Mouse (Mus musculus) liver, embryonic 15.5 days (tissue): ENCODE results near the gene Tmem165. TPM values are rescaled to one million over a fixed set of nuclear protein-coding genes. Genes with fewer than 3 reads are reported as not detected.

Experiments used
- ATAC-seq: fragments of 200-750 bp; cut with Nextera tagmentation; 2 replicates; pipeline ENCODE4 v1.8.0; 2017; ENCODE audit warnings: moderate number of reproducible peaks, mild to moderate bottlenecking, moderate library complexity; ENCODE audit not compliant: insufficient read depth
- H3K27ac ChIP-seq: fragments of 300-500 bp; sonication (generic); replicated peaks from 2 replicates; pipeline ENCODE4 v1.5.1; 2015; ENCODE audit warnings: mild to moderate bottlenecking, inconsistent platforms
- H3K27me3 ChIP-seq: fragments of 300-500 bp; sonication (generic); 2 replicates; pipeline ENCODE4 v1.6.1; 2015; ENCODE audit warnings: mild to moderate bottlenecking, inconsistent platforms
- H3K36me3 ChIP-seq: fragments of 300-500 bp; sonication (generic); replicated peaks from 2 replicates; pipeline ENCODE4 v1.6.1; 2015; ENCODE audit warnings: moderate library complexity, mild to moderate bottlenecking, inconsistent platforms
- H3K4me1 ChIP-seq: fragments of 300-500 bp; sonication (generic); replicated peaks from 2 replicates; pipeline ENCODE4 v1.6.1; 2015; ENCODE audit warnings: inconsistent platforms
- H3K4me2 ChIP-seq: fragments of 300-500 bp; sonication (generic); 2 replicates; pipeline ENCODE4 v1.6.1; 2015; ENCODE audit warnings: moderate library complexity, mild to moderate bottlenecking, inconsistent platforms
- H3K4me3 ChIP-seq: fragments of 300-500 bp; sonication (generic); replicated peaks from 2 replicates; pipeline ENCODE4 v1.5.1; 2015; ENCODE audit warnings: mild to moderate bottlenecking, inconsistent platforms
- H3K9ac ChIP-seq: fragments of 300-500 bp; sonication (generic); 2 replicates; pipeline ENCODE4 v1.6.1; 2015; ENCODE audit warnings: moderate library complexity, mild to moderate bottlenecking, inconsistent platforms
- H3K9me3 ChIP-seq: fragments of 300-500 bp; sonication (generic); replicated peaks from 2 replicates; pipeline ENCODE4 v1.6.1; 2016; ENCODE audit warnings: inconsistent platforms
- WGBS: fragments of 180-500 bp; shearing (Covaris S2); methylation state at CpG from one replicate; pipeline ENCODE4 v1.1.7; 2015; ENCODE audit warnings: mixed read lengths; ENCODE audit not compliant: insufficient replicate concordance; 5-methylcytosine and 5-hydroxymethylcytosine counted together
- polyA plus RNA-seq: library from polyadenylated mRNA; unstranded; fragments of >200 nt; fragmentation: Nextera tagmentation; extraction: Ambion mirVana; gene quantifications from 2 replicates; pipeline ENCODE4 v1.2.1, GENCODE M21; 2015

Gene Tmem165
- polyA plus RNA-seq, 1 experiment from 2014 or later = 26.2 TPM

GRCm38 (mm10) chr5:76171039-76171438 lies 12.6 kb upstream of the Tmem165 start:
- no peak overlapping the region for H3K4me3 ChIP-seq
- no peaks in the 10 kb centered on the region for H3K9me3 ChIP-seq
- no peak overlapping the region for H3K27ac ChIP-seq
- no peaks in the 10 kb centered on the region for H3K4me1 ChIP-seq
- H3K36me3 ChIP-seq = no peaks in the 10 kb centered on the region
- H3K9ac ChIP-seq = no peak overlapping the region
- ATAC-seq = no peak
- no peak overlapping the region for H3K4me2 ChIP-seq
- no peaks in the 10 kb centered on the region for H3K27me3 ChIP-seq

- WGBS = 62% methylated on average over 4 of the region's 4 CpGs
These were observed 8.6 kb upstream of the Tmem165 start for GRCm38 (mm10) chr5:76175051-76175450.

GRCm38 (mm10) chr5:76176411-76176810 lies 7.3 kb upstream of the Tmem165 start:
- Histone ChIP-seq H3K36me3 (no peaks in the 10 kb centered on the region), H3K4me3 (no peak overlapping the region), H3K27ac (no peak overlapping the region), H3K4me1 (peaks cover 16% of the 10 kb centered on the region), H3K4me2 (no peak overlapping the region), H3K27me3 (peaks cover 16% of the 10 kb centered on the region; the same call in 1 of the 2 replicates), H3K9ac (no peak overlapping the region), H3K9me3 (no peaks in the 10 kb centered on the region)
- no peak for ATAC-seq
- 44% methylated on average over 3 of the region's 3 CpGs for WGBS

More at GRCm38 (mm10) chr5:76175051-76175450, 8.6 kb upstream of the Tmem165 start:
- no peak overlapping the region for H3K4me2 ChIP-seq
- H3K27ac ChIP-seq = no peak overlapping the region
- no peaks in the 10 kb centered on the region for H3K36me3 ChIP-seq
- H3K9me3 ChIP-seq = no peaks in the 10 kb centered on the region
- ATAC-seq = no peak
- H3K27me3 ChIP-seq = peaks cover 16% of the 10 kb centered on the region; the same call in 1 of the 2 replicates
- H3K4me3 ChIP-seq = no peak overlapping the region
- H3K4me1 ChIP-seq = peaks cover 16% of the 10 kb centered on the region
- no peak overlapping the region for H3K9ac ChIP-seq

- no peak for ATAC-seq
- H3K9ac ChIP-seq = no peak overlapping the region
- H3K27ac ChIP-seq = no peak overlapping the region
- no peak overlapping the region for H3K4me2 ChIP-seq
- peaks cover 16% of the 10 kb centered on the region for H3K4me1 ChIP-seq
- 36% methylated on average over 11 of the region's 11 CpGs for WGBS
- H3K27me3 ChIP-seq = peaks cover 16% of the 10 kb centered on the region; the same call in 1 of the 2 replicates
- no peaks in the 10 kb centered on the region for H3K9me3 ChIP-seq
- no peak overlapping the region for H3K4me3 ChIP-seq
- no peaks in the 10 kb centered on the region for H3K36me3 ChIP-seq
These were observed 6.8 kb upstream of the Tmem165 start for GRCm38 (mm10) chr5:76176841-76177240.

GRCm38 (mm10) chr5:76177664-76178063 lies 6.0 kb upstream of the Tmem165 start:
- Histone ChIP-seq H3K4me3 (no peak overlapping the region), H3K4me1 (peaks cover 16% of the 10 kb centered on the region), H3K9me3 (no peaks in the 10 kb centered on the region), H3K36me3 (no peaks in the 10 kb centered on the region), H3K27ac (no peak overlapping the region), H3K9ac (no peak overlapping the region), H3K4me2 (no peak overlapping the region), H3K27me3 (peaks cover 22% of the 10 kb centered on the region; the same call in 1 of the 2 replicates)
- WGBS = 40% methylated on average over 7 of the region's 7 CpGs
- no peak for ATAC-seq

- Histone ChIP-seq H3K9ac (no peak overlapping the region), H3K27ac (no peak overlapping the region), H3K4me2 (no peak overlapping the region), H3K9me3 (no peaks in the 10 kb centered on the region), H3K4me1 (peaks cover 26% of the 10 kb centered on the region), H3K36me3 (no peaks in the 10 kb centered on the region), H3K27me3 (peaks cover 27% of the 10 kb centered on the region; the same call in 1 of the 2 replicates), H3K4me3 (no peak overlapping the region)
- 74% methylated on average over 5 of the region's 5 CpGs for WGBS
- no peak for ATAC-seq
These were observed 4.5 kb upstream of the Tmem165 start for GRCm38 (mm10) chr5:76179171-76179570.

GRCm38 (mm10) chr5:76179791-76180190 lies 3.9 kb upstream of the Tmem165 start:
- Histone ChIP-seq H3K4me2 (no peak overlapping the region), H3K27me3 (peaks cover 27% of the 10 kb centered on the region; the same call in 1 of the 2 replicates), H3K9ac (no peak overlapping the region), H3K9me3 (no peaks in the 10 kb centered on the region), H3K36me3 (no peaks in the 10 kb centered on the region), H3K4me3 (no peak overlapping the region), H3K27ac (no peak overlapping the region), H3K4me1 (peaks cover 32% of the 10 kb centered on the region)
- ATAC-seq = no peak
- WGBS = 66% methylated on average over 5 of the region's 5 CpGs

DNA sequence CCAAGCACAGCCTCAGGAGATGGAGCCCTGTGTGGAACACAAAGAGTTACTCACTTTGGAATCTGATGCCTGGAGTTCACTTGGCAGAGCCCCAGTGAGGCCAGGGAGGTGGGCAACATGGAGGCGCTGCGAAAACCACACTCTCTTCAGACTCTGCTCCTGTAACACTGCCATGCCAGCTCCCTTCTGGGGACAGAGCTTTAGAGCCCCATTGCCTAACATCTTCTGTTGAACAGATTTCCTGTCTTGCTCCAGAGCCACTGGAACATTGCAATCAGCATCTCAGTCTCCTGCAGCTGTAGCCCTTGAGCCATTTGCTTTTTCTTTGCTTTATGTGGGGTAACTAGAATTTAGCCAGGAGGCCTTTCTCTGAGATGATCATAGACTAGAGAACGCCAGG lies 1.4 kb upstream of the Tmem165 start:
- Histone ChIP-seq H3K27ac (no peak overlapping the region), H3K36me3 (no peaks in the 10 kb centered on the region), H3K27me3 (peaks cover 20% of the 10 kb centered on the region; the same call in 1 of the 2 replicates), H3K4me1 (peaks cover 46% of the 10 kb centered on the region), H3K9ac (no peak overlapping the region), H3K9me3 (no peaks in the 10 kb centered on the region), H3K4me2 (peak overlapping the region; percentile 97; the same call in 1 of the 2 replicates), H3K4me3 (no peak overlapping the region)
- 79% methylated on average over 3 of the region's 3 CpGs for WGBS
- ATAC-seq = no peak

DNA sequence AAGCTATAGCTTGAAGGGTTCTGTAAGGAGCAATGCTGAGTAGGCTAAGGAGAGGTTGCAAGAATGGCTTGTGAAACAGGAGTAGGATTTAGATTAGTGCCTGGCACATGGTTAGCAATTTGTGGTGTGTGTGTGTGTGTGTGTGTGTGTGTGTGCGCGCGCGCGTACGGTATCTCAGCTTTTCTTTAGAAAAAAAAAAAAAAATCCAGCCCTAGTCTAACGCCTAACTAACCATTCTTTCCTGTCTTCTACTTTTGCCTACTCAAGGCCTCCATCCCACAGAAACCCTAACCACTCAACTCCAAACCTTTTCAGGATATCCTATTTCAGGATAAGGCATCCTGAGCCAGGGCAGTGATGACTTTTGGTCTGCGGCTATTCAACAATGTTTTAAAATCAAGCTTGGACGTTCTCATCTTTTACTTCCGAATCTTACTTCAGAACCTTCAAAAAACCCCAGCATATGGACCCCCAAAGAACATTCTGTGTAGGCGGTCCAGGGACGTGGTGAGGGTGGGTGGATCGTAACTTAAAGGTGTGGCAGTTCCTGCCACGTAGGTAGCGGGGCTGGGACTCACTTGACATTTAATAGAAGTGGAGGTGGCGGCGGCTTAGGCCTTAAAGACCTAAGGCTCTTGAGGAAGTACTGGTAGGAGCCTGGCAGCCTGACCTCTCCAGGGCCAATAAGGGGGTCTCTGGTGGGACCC lies 484 bp upstream of the Tmem165 start:
- H3K27me3 ChIP-seq = peaks cover 15% of the 10 kb centered on the region; the same call in 1 of the 2 replicates
- peak overlapping the region; percentile 89 for H3K4me3 ChIP-seq
- H3K4me2 ChIP-seq = peak overlapping the region; percentile 97
- H3K4me1 ChIP-seq = peaks cover 44% of the 10 kb centered on the region
- H3K9ac ChIP-seq = peak overlapping the region; percentile 80
- H3K27ac ChIP-seq = peak overlapping the region; percentile 90; the same call in 1 of the 2 replicates
- H3K9me3 ChIP-seq = no peaks in the 10 kb centered on the region
- no peaks in the 10 kb centered on the region for H3K36me3 ChIP-seq
- 34% methylated on average over 17 of the region's 17 CpGs for WGBS
- peak; percentile 48 for ATAC-seq

- Histone ChIP-seq H3K4me2 (peak overlapping the region; percentile 97), H3K4me1 (peaks cover 48% of the 10 kb centered on the region), H3K27ac (peak overlapping the region; percentile 90), H3K4me3 (peak overlapping the region; percentile 89), H3K9ac (peak overlapping the region; percentile 80), H3K9me3 (no peaks in the 10 kb centered on the region), H3K36me3 (no peaks in the 10 kb centered on the region), H3K27me3 (peaks cover 11% of the 10 kb centered on the region; the same call in 1 of the 2 replicates)
- 4% methylated on average over 32 of the region's 38 CpGs for WGBS
- ATAC-seq = peak; percentile 84
These were observed 803 bp downstream of the Tmem165 start for GRCm38 (mm10) chr5:76184286-76185080.

GRCm38 (mm10) chr5:76187885-76188284 lies 4.2 kb downstream of the Tmem165 start:
- 43% methylated on average over 5 of the region's 5 CpGs for WGBS
- H3K4me1 ChIP-seq = peaks cover 69% of the 10 kb centered on the region
- H3K27ac ChIP-seq = no peak overlapping the region
- 0 out of 2 replicates have a peak, but pooled peaks cover 3% of the 10 kb centered on the region for H3K27me3 ChIP-seq
- no peak overlapping the region for H3K9ac ChIP-seq
- H3K9me3 ChIP-seq = no peaks in the 10 kb centered on the region
- H3K4me3 ChIP-seq = no peak overlapping the region
- no peak for ATAC-seq
- H3K4me2 ChIP-seq = no peak overlapping the region
- 0 out of 2 replicates have a peak, but pooled peaks cover 15% of the 10 kb centered on the region for H3K36me3 ChIP-seq
